Mouse (Mus musculus): ENCODE results near the gene Apoa4. TPM values are rescaled to one million over a fixed set of nuclear protein-coding genes. Genes with fewer than 3 reads are reported as not detected.

The Apoa4 gene
- polyA plus RNA-seq (2014; fragmentation: Nextera tagmentation; extraction: Ambion mirVana), result not detected in 2 replicates

- H3K9me3 ChIP-seq (replicated peaks; ENCODE audit: control insufficient read depth, low read length), result no peaks in the 10 kb centered on the region
- H3K36me3 ChIP-seq (ENCODE audit: control insufficient read depth, insufficient read depth, low read length), result no peaks in the 10 kb centered on the region
- no peak within 1 kb of the TSS for H3K4me2 ChIP-seq (ENCODE audit: low read length)
- ATAC-seq (no peak), DNase-seq (ENCODE audit: low spot score) (no peak)
- H3K4me1 ChIP-seq (ENCODE audit: control insufficient read depth, insufficient read depth, low read length), result no peaks in the 10 kb centered on the region
- no peaks in the 10 kb centered on the region for H3K27me3 ChIP-seq (replicated peaks; ENCODE audit: control insufficient read depth, insufficient read depth, low read length)
- H3K27ac ChIP-seq (ENCODE audit: low read depth, low read length), result no peak within 1 kb of the TSS
- H3K9ac ChIP-seq (ENCODE audit: low read length), result no peak within 1 kb of the TSS
- no peak within 1 kb of the TSS for H3K4me3 ChIP-seq (ENCODE audit: low read depth, low read length)
- 67% methylated on average over 7 of the region's 7 CpGs for WGBS
These were observed at the start of gene Apoa4 for GRCm38 (mm10) chr9:46240526-46241153. Apoa4 (plus strand) TSS chr9:46240696.

- 83% methylated on average over 8 of the region's 8 CpGs for WGBS
- Histone ChIP-seq H3K27me3 (replicated peaks; ENCODE audit: control insufficient read depth, insufficient read depth, low read length) (no peaks in the 10 kb centered on the region), H3K4me2 (ENCODE audit: low read length) (no peak overlapping the region), H3K27ac (ENCODE audit: low read depth, low read length) (no peak overlapping the region), H3K4me1 (ENCODE audit: control insufficient read depth, insufficient read depth, low read length) (no peaks in the 10 kb centered on the region; the same call in 1 of the 2 replicates), H3K36me3 (ENCODE audit: control insufficient read depth, insufficient read depth, low read length) (peaks cover 12% of the 10 kb centered on the region; the same call in 1 of the 2 replicates), H3K4me3 (ENCODE audit: low read depth, low read length) (no peak overlapping the region), H3K9me3 (replicated peaks; ENCODE audit: control insufficient read depth, low read length) (no peaks in the 10 kb centered on the region), H3K9ac (ENCODE audit: low read length) (no peak overlapping the region)
- DNase-seq (ENCODE audit: low spot score) (no peak), ATAC-seq (no peak)
These were observed 49.3 kb upstream of the Apoa4 start for GRCm38 (mm10) chr9:46191234-46191633.

GRCm38 (mm10) chr9:46191644-46192043, 48.9 kb upstream of the Apoa4 start:
- Histone ChIP-seq H3K27ac (ENCODE audit: low read depth, low read length) (no peak overlapping the region), H3K4me2 (ENCODE audit: low read length) (no peak overlapping the region), H3K9ac (ENCODE audit: low read length) (no peak overlapping the region), H3K9me3 (replicated peaks; ENCODE audit: control insufficient read depth, low read length) (no peaks in the 10 kb centered on the region), H3K27me3 (replicated peaks; ENCODE audit: control insufficient read depth, insufficient read depth, low read length) (no peaks in the 10 kb centered on the region), H3K36me3 (ENCODE audit: control insufficient read depth, insufficient read depth, low read length) (peaks cover 12% of the 10 kb centered on the region; the same call in 1 of the 2 replicates), H3K4me3 (ENCODE audit: low read depth, low read length) (no peak overlapping the region), H3K4me1 (ENCODE audit: control insufficient read depth, insufficient read depth, low read length) (no peaks in the 10 kb centered on the region; the same call in 1 of the 2 replicates)
- WGBS, result 39% methylated on average over 1 of the region's 1 CpGs
- ATAC-seq (no peak), DNase-seq (ENCODE audit: low spot score) (peak; percentile 83)

- Histone ChIP-seq H3K4me3 (ENCODE audit: low read depth, low read length) (no peak overlapping the region), H3K4me2 (ENCODE audit: low read length) (no peak overlapping the region), H3K4me1 (ENCODE audit: control insufficient read depth, insufficient read depth, low read length) (no peaks in the 10 kb centered on the region; the same call in 1 of the 2 replicates), H3K9me3 (replicated peaks; ENCODE audit: control insufficient read depth, low read length) (no peaks in the 10 kb centered on the region), H3K36me3 (ENCODE audit: control insufficient read depth, insufficient read depth, low read length) (peaks cover 19% of the 10 kb centered on the region), H3K27me3 (replicated peaks; ENCODE audit: control insufficient read depth, insufficient read depth, low read length) (no peaks in the 10 kb centered on the region), H3K27ac (ENCODE audit: low read depth, low read length) (no peak overlapping the region), H3K9ac (ENCODE audit: low read length) (no peak overlapping the region)
- 89% methylated on average over 6 of the region's 6 CpGs for WGBS
- ATAC-seq (no peak), DNase-seq (ENCODE audit: low spot score) (no peak)
These were observed 47.9 kb upstream of the Apoa4 start for GRCm38 (mm10) chr9:46192642-46193041.

- no peaks in the 10 kb centered on the region for H3K27me3 ChIP-seq (replicated peaks; ENCODE audit: control insufficient read depth, insufficient read depth, low read length)
- no peaks in the 10 kb centered on the region for H3K9me3 ChIP-seq (replicated peaks; ENCODE audit: control insufficient read depth, low read length)
- no peak for ATAC-seq
- H3K27ac ChIP-seq (ENCODE audit: low read depth, low read length), result no peak overlapping the region
- no peak overlapping the region for H3K4me2 ChIP-seq (ENCODE audit: low read length)
- WGBS, result 85% methylated on average over 9 of the region's 9 CpGs
- no peak overlapping the region for H3K9ac ChIP-seq (ENCODE audit: low read length)
- no peak overlapping the region for H3K4me3 ChIP-seq (ENCODE audit: low read depth, low read length)
- peaks cover 36% of the 10 kb centered on the region for H3K36me3 ChIP-seq (ENCODE audit: control insufficient read depth, insufficient read depth, low read length)
- no peaks in the 10 kb centered on the region for H3K4me1 ChIP-seq (ENCODE audit: control insufficient read depth, insufficient read depth, low read length)
- no peak for DNase-seq (ENCODE audit: low spot score)
These were observed 45.7 kb upstream of the Apoa4 start for GRCm38 (mm10) chr9:46194809-46195208.

- H3K36me3 ChIP-seq (ENCODE audit: control insufficient read depth, insufficient read depth, low read length), result peaks cover 43% of the 10 kb centered on the region
- no peak for DNase-seq (ENCODE audit: low spot score)
- no peak overlapping the region for H3K4me3 ChIP-seq (ENCODE audit: low read depth, low read length)
- ATAC-seq, result no peak
- H3K27ac ChIP-seq (ENCODE audit: low read depth, low read length), result no peak overlapping the region
- WGBS, result 88% methylated on average over 12 of the region's 12 CpGs
- no peak overlapping the region for H3K4me2 ChIP-seq (ENCODE audit: low read length)
- no peak overlapping the region for H3K9ac ChIP-seq (ENCODE audit: low read length)
- H3K9me3 ChIP-seq (replicated peaks; ENCODE audit: control insufficient read depth, low read length), result no peaks in the 10 kb centered on the region
- no peaks in the 10 kb centered on the region for H3K27me3 ChIP-seq (replicated peaks; ENCODE audit: control insufficient read depth, insufficient read depth, low read length)
- H3K4me1 ChIP-seq (ENCODE audit: control insufficient read depth, insufficient read depth, low read length), result no peaks in the 10 kb centered on the region
These were observed 43.8 kb upstream of the Apoa4 start for GRCm38 (mm10) chr9:46196699-46197169.

- ATAC-seq (no peak), DNase-seq (ENCODE audit: low spot score) (no peak)
- Histone ChIP-seq H3K27ac (ENCODE audit: low read depth, low read length) (no peak overlapping the region), H3K4me1 (ENCODE audit: control insufficient read depth, insufficient read depth, low read length) (no peaks in the 10 kb centered on the region), H3K9me3 (replicated peaks; ENCODE audit: control insufficient read depth, low read length) (no peaks in the 10 kb centered on the region), H3K9ac (ENCODE audit: low read length) (no peak overlapping the region), H3K27me3 (replicated peaks; ENCODE audit: control insufficient read depth, insufficient read depth, low read length) (no peaks in the 10 kb centered on the region), H3K36me3 (ENCODE audit: control insufficient read depth, insufficient read depth, low read length) (peaks cover 49% of the 10 kb centered on the region), H3K4me3 (ENCODE audit: low read depth, low read length) (no peak overlapping the region), H3K4me2 (ENCODE audit: low read length) (no peak overlapping the region)
- 87% methylated on average over 9 of the region's 9 CpGs for WGBS
These were observed 42.0 kb upstream of the Apoa4 start for GRCm38 (mm10) chr9:46198461-46198860.

- 86% methylated on average over 7 of the region's 7 CpGs for WGBS
- ATAC-seq, result no peak
- peaks cover 49% of the 10 kb centered on the region for H3K36me3 ChIP-seq (ENCODE audit: control insufficient read depth, insufficient read depth, low read length)
These were observed 41.6 kb upstream of the Apoa4 start for GRCm38 (mm10) chr9:46198936-46199335.

GRCm38 (mm10) chr9:46199609-46200008, 40.9 kb upstream of the Apoa4 start:
- peaks cover 55% of the 10 kb centered on the region for H3K36me3 ChIP-seq (ENCODE audit: control insufficient read depth, insufficient read depth, low read length)
- 89% methylated on average over 2 of the region's 2 CpGs for WGBS

More at GRCm38 (mm10) chr9:46198936-46199335, 41.6 kb upstream of the Apoa4 start:
- Histone ChIP-seq H3K4me2 (ENCODE audit: low read length) (no peak overlapping the region), H3K9me3 (replicated peaks; ENCODE audit: control insufficient read depth, low read length) (no peaks in the 10 kb centered on the region), H3K9ac (ENCODE audit: low read length) (no peak overlapping the region), H3K27me3 (replicated peaks; ENCODE audit: control insufficient read depth, insufficient read depth, low read length) (no peaks in the 10 kb centered on the region), H3K4me1 (ENCODE audit: control insufficient read depth, insufficient read depth, low read length) (no peaks in the 10 kb centered on the region), H3K4me3 (ENCODE audit: low read depth, low read length) (no peak overlapping the region), H3K27ac (ENCODE audit: low read depth, low read length) (no peak overlapping the region)
- no peak for DNase-seq (ENCODE audit: low spot score)

More at GRCm38 (mm10) chr9:46199609-46200008, 40.9 kb upstream of the Apoa4 start:
- no peaks in the 10 kb centered on the region for H3K9me3 ChIP-seq (replicated peaks; ENCODE audit: control insufficient read depth, low read length)
- H3K27me3 ChIP-seq (replicated peaks; ENCODE audit: control insufficient read depth, insufficient read depth, low read length), result no peaks in the 10 kb centered on the region
- no peaks in the 10 kb centered on the region for H3K4me1 ChIP-seq (ENCODE audit: control insufficient read depth, insufficient read depth, low read length)
- H3K4me2 ChIP-seq (ENCODE audit: low read length), result no peak overlapping the region
- H3K9ac ChIP-seq (ENCODE audit: low read length), result no peak overlapping the region
- no peak for ATAC-seq
- H3K27ac ChIP-seq (ENCODE audit: low read depth, low read length), result no peak overlapping the region
- no peak overlapping the region for H3K4me3 ChIP-seq (ENCODE audit: low read depth, low read length)
- no peak for DNase-seq (ENCODE audit: low spot score)
